Mouse (Mus musculus) forebrain, embryonic 10.5 days (tissue): ENCODE data around the gene Ubr4. TPM values are rescaled to one million over a fixed set of nuclear protein-coding genes. Genes with fewer than 3 reads are reported as not detected.

Experiments
- DNase-seq: peaks from one replicate; pipeline ENCODE4 v3.0.0-alpha.2; 2017; ENCODE audit warnings: low spot score; ENCODE audit errors: extremely low spot score
- H3K27ac ChIP-seq: fragments of 300-500 bp; sonication (generic); 2 replicates; pipeline ENCODE4 v1.5.1; 2016; ENCODE audit warnings: mild to moderate bottlenecking
- H3K27me3 ChIP-seq: fragments of 300-500 bp; sonication (generic); 2 replicates; pipeline ENCODE4 v1.6.1; 2016; ENCODE audit warnings: mild to moderate bottlenecking; ENCODE audit not compliant: poor library complexity, severe bottlenecking
- H3K36me3 ChIP-seq: fragments of 300-500 bp; sonication (generic); replicated peaks from 2 replicates; pipeline ENCODE4 v1.6.1; 2016; ENCODE audit warnings: mild to moderate bottlenecking, moderate library complexity
- H3K4me1 ChIP-seq: fragments of 300-500 bp; sonication (generic); 2 replicates; pipeline ENCODE4 v1.6.1; 2016
- H3K4me3 ChIP-seq: fragments of 300-500 bp; sonication (generic); 2 replicates; pipeline ENCODE4 v1.5.1; 2016; ENCODE audit warnings: mild to moderate bottlenecking, moderate library complexity
- H3K9me3 ChIP-seq: fragments of 300-500 bp; sonication (generic); 2 replicates; pipeline ENCODE4 v1.6.1; 2016; ENCODE audit warnings: mild to moderate bottlenecking, moderate library complexity
- WGBS: fragments of 180-500 bp; shearing (Covaris S2); methylation state at CpG from one replicate; pipeline ENCODE4 v1.1.7; 2016; 5-methylcytosine and 5-hydroxymethylcytosine counted together
- polyA plus RNA-seq: library from polyadenylated mRNA; unstranded; fragments of >200 nt; fragmentation: Nextera tagmentation; extraction: Ambion mirVana; gene quantifications from 2 replicates; pipeline ENCODE4 v1.2.1, GENCODE M21; 2016

The Ubr4 gene
- polyA plus RNA-seq, 1 experiment from 2014 or later: 63.4 TPM

DNA sequence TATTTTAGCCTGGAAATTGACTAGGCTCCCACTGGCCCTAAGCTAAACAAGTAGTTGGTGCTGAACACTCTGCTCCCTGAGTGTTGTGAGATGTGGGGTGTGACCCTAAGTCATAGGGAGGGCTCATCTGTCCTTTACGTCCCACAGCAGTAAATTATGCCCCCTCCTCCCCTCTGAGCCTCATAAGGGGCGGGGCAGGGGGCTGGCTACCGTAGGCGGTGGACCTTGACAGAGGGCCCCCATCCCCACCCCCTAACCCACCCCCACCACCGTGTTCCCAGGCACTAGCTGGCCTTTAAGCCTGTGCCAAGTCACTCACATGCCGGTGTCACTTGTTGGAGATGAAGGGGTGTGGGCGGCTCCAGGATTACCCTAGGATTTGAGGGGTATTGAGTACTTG, 132.1 kb downstream of the Ubr4 start:
- no peak for DNase-seq
- no peaks in the 10 kb centered on the region for H3K27me3 ChIP-seq
- no peak overlapping the region for H3K27ac ChIP-seq
- H3K4me1 ChIP-seq: peaks cover 11% of the 10 kb centered on the region
- H3K9me3 ChIP-seq: no peaks in the 10 kb centered on the region
- no peak overlapping the region for H3K4me3 ChIP-seq
- 92% methylated on average over 7 of the region's 7 CpGs for WGBS
- H3K36me3 ChIP-seq: peaks cover 99% of the 10 kb centered on the region

DNA sequence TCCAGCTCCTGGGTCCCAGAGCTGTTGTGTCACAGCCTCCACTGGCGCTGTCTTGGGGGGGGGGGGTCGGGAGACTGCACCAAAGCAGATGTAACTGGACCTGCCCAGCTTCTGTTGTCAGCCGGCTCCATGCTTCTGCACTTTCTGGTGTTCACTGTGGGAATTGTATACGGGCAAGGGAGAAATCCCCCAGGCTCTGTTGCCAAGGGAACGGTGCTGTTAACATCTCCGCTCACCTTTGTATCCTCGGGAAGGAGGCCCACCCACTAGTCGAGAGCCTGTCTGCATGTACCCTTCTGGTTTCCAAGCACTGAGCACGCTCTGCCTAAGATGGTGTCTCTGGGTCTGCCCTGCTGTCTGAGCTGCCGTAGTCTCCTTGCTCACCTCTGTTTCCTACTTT, 134.7 kb downstream of the Ubr4 start:
- no peak for DNase-seq

DNA sequence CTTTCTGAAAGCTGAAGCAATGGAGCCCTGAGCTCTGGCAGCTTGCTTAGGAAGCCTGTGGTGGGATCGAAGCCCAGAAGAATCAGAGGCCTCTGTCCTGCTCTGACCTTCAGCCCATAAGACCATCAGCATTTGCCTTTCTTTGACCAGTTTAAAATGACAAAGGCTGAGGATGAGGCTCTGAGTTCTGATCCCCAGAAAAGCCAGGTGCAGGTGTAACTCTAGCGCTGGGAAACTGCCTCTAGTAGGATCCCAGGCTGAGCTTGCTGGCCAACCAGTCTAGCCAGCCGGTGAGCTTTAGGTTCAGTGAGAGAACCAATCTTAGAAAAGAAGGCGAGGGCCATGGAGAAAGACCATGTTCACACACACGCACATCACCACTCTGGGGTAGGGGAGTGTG, 135.9 kb downstream of the Ubr4 start:
- no peak for DNase-seq
- H3K36me3 ChIP-seq: peaks cover 91% of the 10 kb centered on the region

More for the DNA sequence above, 134.7 kb downstream of the Ubr4 start:
- H3K27me3 ChIP-seq: no peaks in the 10 kb centered on the region
- peaks cover 99% of the 10 kb centered on the region for H3K36me3 ChIP-seq
- H3K9me3 ChIP-seq: no peaks in the 10 kb centered on the region
- peak overlapping the region; percentile 60 for H3K27ac ChIP-seq
- H3K4me3 ChIP-seq: no peak overlapping the region
- H3K4me1 ChIP-seq: peaks cover 11% of the 10 kb centered on the region
- WGBS: 59% methylated on average over 10 of the region's 10 CpGs

DNA sequence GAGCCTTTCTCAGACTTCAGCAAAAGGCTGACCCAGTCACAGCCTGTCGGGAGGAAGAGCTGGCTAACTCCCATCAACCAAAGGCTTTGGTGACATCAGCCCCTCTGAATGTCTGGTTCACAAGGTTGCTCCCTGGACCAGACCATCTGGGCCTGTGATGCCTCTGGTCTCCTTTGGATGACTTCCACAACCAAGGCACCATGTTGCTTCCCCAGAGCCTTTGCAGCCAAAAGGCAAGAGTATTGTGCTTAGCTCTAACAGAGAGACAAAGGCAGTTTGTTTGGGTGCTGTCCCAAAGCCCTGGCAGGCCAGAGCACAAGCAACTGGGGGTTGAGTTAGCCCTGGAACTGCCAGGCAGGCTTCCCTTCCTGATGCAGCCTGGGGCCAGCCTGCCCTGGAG, 137.5 kb downstream of the Ubr4 start:
- WGBS: 77% methylated on average over 1 of the region's 1 CpGs
- Histone ChIP-seq H3K27ac (no peak overlapping the region), H3K4me1 (peaks cover 11% of the 10 kb centered on the region), H3K27me3 (no peaks in the 10 kb centered on the region), H3K9me3 (no peaks in the 10 kb centered on the region), H3K36me3 (peaks cover 75% of the 10 kb centered on the region), H3K4me3 (no peak overlapping the region)
- DNase-seq: no peak

More for the DNA sequence above, 135.9 kb downstream of the Ubr4 start:
- H3K4me1 ChIP-seq: peaks cover 11% of the 10 kb centered on the region
- H3K9me3 ChIP-seq: no peaks in the 10 kb centered on the region
- H3K4me3 ChIP-seq: no peak overlapping the region
- no peak overlapping the region for H3K27ac ChIP-seq
- H3K27me3 ChIP-seq: no peaks in the 10 kb centered on the region
- WGBS: 93% methylated on average over 5 of the region's 5 CpGs

DNA sequence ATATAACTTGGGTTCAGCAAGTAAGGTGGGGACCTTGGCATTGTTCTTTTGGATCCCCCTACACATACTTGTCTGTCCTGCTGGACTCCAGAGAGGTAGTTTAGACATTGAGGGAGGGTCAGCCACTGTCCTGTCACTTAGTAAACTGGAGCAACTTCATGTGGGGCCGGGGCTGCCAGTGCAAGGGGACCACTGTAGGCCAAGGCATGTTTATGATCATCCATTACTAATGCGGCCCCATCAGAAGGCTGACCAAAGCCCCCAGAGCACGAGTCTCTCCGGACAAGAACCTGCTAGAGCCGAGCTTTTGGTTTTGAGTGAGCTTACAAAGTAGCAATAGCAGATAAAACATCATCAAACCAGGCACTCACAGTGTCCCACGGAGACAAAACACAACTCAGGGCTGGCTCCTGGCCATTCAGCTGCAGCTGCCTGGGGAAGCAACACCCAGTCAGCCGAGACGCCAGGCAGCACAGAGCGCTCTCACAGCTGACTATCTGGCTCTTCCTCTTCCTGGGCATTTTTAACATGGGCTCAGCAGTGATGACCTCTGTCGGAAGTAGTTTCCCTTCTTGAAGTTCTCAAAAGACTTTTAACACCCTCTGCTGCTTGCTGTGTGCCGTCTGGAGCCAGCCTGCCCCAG, 138.1 kb downstream of the Ubr4 start:
- WGBS: 90% methylated on average over 11 of the region's 11 CpGs
- Histone ChIP-seq H3K4me3 (no peak overlapping the region), H3K27ac (no peak overlapping the region), H3K36me3 (peaks cover 69% of the 10 kb centered on the region), H3K27me3 (no peaks in the 10 kb centered on the region), H3K9me3 (no peaks in the 10 kb centered on the region), H3K4me1 (peaks cover 11% of the 10 kb centered on the region)
- DNase-seq: no peak

DNA sequence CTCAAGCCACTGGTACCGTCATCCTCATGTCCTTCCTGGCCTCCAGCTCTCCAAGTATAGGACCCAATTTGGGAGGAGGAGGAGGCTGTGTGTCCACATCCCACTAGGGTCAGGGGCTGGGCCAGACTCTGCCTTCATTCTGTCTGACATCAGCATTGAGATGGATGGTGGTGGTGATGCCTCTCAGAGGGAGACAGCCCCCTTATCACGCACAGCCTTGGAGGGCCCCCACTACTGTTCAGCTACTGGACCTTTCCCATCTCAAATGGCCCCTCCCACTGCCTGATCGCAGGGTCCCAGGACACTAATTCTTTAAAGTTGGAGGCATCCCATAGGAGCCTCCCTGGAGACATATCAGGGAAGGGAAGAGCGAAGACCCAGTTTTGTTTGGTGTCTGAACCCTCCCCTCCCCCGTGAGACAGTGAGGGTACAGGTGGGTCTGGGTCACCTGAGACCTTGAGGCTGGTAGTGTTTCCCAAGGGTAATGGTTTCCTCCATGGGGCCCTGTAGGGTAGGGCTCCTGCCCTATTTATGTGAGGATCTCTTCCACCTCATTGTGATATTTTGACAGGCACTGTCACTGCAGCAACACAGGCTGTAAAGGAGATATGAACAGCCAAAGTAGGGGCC, 139.2 kb downstream of the Ubr4 start:
- Histone ChIP-seq H3K4me1 (peaks cover 8% of the 10 kb centered on the region), H3K36me3 (peaks cover 58% of the 10 kb centered on the region), H3K9me3 (no peaks in the 10 kb centered on the region), H3K27ac (no peak overlapping the region), H3K27me3 (no peaks in the 10 kb centered on the region), H3K4me3 (no peak overlapping the region)
- DNase-seq: no peak
- WGBS: 92% methylated on average over 5 of the region's 5 CpGs

DNA sequence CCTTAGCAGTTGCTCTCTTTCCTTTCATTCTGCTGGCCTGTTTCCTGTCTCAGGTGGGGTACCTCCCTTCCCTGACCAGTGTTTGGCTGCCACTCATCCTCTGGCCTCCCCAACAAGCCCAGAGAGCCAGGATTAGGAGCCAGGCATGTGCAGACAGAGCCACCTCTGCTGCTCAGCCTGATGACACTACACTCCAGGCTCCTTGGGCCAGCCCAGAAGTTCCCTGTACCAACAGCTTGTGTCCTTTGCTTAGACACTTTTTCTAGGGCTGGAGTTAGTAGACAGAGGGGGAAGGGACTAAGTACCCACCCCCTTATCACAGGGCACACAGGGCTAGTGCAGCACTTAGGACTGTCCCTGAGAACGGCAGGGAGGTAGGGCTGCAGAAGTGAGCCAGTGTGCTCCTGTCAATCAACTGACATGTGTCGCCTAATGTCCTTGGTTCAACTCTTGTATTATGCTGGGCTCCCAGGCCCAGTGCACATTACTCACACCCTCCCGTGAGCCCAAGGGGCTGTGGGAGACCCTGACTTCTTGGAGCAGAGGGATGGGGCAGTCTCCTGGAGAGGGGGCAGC, 139.9 kb downstream of the Ubr4 start:
- H3K9me3 ChIP-seq: no peaks in the 10 kb centered on the region
- no peak for DNase-seq
- H3K27me3 ChIP-seq: no peaks in the 10 kb centered on the region
- H3K4me3 ChIP-seq: no peak overlapping the region
- 76% methylated on average over 3 of the region's 3 CpGs for WGBS
- peaks cover under 1% of the 10 kb centered on the region for H3K4me1 ChIP-seq
- peaks cover 52% of the 10 kb centered on the region for H3K36me3 ChIP-seq
- no peak overlapping the region; the same call in 1 of the 2 replicates for H3K27ac ChIP-seq

DNA sequence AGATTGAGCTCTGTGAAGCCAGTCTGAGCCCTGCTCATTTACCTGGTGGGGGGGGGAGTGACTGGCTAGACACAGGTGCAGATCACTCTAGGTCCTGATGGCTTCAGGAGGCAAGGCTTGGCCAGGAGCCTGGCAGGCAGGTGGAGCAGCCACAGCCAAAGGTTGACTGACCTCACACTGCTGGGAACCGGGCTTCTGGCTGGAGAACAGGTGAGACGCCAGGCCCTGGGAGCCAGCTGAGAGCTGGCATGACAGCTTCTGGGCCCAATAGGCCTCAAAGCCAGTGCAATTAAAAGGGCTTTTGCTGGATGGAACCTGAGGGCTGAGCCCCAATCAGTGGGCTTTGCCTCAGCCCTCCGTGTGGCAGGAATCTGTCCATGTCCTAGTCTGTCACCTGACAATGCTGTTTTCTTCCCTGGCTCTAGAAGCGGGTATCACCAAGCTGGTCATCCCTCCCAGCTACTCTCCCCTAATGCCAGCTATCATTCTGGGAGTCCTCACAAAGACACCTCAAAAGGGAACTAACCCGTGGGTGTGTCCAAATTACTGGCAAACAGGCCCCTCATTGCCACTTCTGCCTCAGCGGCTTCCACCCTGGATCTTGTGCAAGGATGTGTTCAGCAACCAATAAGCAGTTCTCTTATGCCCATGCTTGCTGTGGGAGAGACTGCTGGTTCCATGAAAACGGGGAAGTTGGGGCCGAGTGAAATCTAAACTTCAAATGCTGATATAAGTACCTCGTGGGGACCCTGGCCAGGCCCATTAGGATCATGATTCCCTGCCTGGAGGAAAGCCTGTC, 141.0 kb downstream of the Ubr4 start:
- H3K4me1 ChIP-seq: peaks cover 9% of the 10 kb centered on the region
- DNase-seq: no peak
- H3K4me3 ChIP-seq: no peak overlapping the region
- WGBS: 79% methylated on average over 9 of the region's 9 CpGs
- H3K27me3 ChIP-seq: no peaks in the 10 kb centered on the region
- H3K27ac ChIP-seq: 0 out of 2 replicates have a peak overlapping the region, but pooled peaks have one; percentile 30
- H3K36me3 ChIP-seq: peaks cover 41% of the 10 kb centered on the region
- no peaks in the 10 kb centered on the region for H3K9me3 ChIP-seq

DNA sequence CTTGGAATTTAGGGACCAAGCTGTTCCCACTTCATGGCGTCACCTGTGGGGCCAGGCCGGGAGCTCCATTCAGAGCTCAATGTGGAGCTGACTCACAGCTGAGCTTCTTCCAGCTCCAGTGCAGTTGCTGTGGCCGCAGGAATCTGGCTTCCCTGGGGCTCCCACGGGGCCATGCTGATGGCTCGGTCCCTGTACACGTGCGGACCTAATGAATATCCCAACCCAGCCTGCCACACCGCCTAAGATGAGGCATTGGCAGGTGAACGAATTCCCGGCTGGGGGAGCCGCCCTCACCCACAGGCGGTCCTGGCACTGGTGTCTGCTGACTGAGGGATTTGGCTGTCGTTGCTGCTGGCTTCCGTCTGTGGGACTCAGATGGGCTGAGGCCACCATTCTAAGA, 148.4 kb downstream of the Ubr4 start:
- DNase-seq: no peak
- peaks cover 9% of the 10 kb centered on the region for H3K4me1 ChIP-seq
- no peaks in the 10 kb centered on the region for H3K27me3 ChIP-seq
- no peak overlapping the region for H3K4me3 ChIP-seq
- 84% methylated on average over 14 of the region's 14 CpGs for WGBS
- H3K36me3 ChIP-seq: no peaks in the 10 kb centered on the region
- peaks cover 5% of the 10 kb centered on the region for H3K9me3 ChIP-seq
- peak overlapping the region; percentile 1; the same call in 1 of the 2 replicates for H3K27ac ChIP-seq

DNA sequence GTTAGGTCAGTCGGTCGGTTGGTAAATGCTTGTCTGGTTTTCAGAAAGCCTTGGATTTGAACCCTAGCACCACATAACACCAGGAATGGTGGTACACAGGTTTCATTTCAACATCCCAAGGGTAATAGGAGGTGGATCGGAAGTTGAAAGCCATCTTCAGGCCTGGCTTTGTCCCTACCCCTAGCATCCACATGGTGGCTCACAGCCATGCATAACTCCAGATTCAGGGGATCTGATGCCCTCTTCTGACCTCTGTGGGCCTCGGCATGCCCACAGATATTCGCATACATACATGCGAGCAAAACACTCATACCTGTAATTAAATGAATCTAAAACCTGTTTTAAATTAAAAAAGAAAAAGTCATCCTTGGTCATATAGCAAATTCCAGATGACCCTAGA, 149.3 kb downstream of the Ubr4 start:
- H3K4me3 ChIP-seq: no peak overlapping the region
- no peaks in the 10 kb centered on the region for H3K27me3 ChIP-seq
- peaks cover 9% of the 10 kb centered on the region for H3K4me1 ChIP-seq
- H3K27ac ChIP-seq: no peak overlapping the region
- no peaks in the 10 kb centered on the region for H3K36me3 ChIP-seq
- 85% methylated on average over 6 of the region's 6 CpGs for WGBS
- peaks cover 9% of the 10 kb centered on the region for H3K9me3 ChIP-seq
- DNase-seq: no peak

DNA sequence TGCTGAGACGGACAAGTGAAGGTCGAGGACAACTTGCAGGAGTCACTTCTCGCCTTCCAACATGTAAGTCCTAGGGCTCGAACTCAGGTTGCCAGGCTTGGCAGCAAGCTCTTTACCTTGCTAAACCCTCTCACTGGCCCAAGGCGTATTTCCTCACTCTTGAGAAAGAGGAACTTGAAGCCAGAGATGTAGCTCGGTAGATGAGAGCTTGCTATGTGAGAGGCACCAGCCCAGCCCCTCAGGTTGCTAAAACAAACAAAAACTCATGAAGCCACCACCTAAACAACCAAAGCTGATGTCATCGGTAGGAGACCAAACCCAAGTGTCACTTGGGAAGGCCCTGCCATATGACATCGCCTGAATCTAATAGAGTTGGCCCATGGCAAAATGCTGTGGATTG, 151.5 kb downstream of the Ubr4 start:
- WGBS: 86% methylated on average over 8 of the region's 8 CpGs
- peaks cover 9% of the 10 kb centered on the region for H3K9me3 ChIP-seq
- no peak overlapping the region for H3K27ac ChIP-seq
- no peak for DNase-seq
- H3K4me3 ChIP-seq: no peak overlapping the region
- H3K27me3 ChIP-seq: no peaks in the 10 kb centered on the region
- H3K4me1 ChIP-seq: peaks cover 2% of the 10 kb centered on the region
- H3K36me3 ChIP-seq: no peaks in the 10 kb centered on the region

DNA sequence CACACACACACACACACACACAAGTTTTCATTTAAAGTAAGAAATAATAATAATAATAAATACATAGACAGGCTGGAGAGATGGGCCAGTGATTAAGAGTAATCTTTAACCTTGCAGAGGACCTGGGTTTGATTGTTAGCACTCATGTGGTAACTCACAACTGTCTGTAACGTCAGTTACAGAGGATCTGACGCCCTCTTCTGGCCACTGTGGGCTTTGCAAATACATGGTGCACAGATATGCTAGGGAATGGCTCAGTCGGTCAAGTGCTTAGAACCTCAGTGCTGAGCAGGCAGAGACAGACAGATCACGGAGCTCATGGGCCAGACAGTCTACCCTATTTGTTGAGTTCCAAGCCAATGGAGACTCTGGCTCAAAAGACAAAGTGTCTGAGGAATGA, 153.3 kb downstream of the Ubr4 start:
- 80% methylated on average over 4 of the region's 4 CpGs for WGBS
- H3K9me3 ChIP-seq: peaks cover 9% of the 10 kb centered on the region
- no peak overlapping the region for H3K4me3 ChIP-seq
- no peak for DNase-seq
- peaks cover 11% of the 10 kb centered on the region for H3K4me1 ChIP-seq
- no peaks in the 10 kb centered on the region for H3K27me3 ChIP-seq
- H3K36me3 ChIP-seq: no peaks in the 10 kb centered on the region
- H3K27ac ChIP-seq: no peak overlapping the region

DNA sequence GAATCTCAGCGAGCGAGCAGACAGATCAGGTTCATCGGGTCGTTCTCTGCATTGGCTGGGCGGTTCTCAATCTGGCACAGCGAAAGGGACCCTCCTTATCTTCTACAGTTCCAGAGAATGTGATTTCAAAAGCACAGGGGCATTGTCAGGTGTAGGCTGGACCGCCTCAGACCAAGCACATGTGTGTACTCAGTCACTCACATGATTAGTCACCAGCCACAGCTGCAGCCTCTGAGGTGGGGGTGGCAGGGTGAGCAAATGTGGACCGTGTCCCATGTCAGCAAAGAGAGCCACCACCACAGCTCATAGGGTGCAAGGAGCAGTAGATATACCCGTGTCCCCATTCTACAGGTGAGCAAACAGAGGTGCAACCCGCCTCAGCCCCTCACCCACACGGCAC, 154.3 kb downstream of the Ubr4 start:
- WGBS: 93% methylated on average over 11 of the region's 11 CpGs
- Histone ChIP-seq H3K9me3 (peaks cover 9% of the 10 kb centered on the region), H3K36me3 (no peaks in the 10 kb centered on the region), H3K4me1 (peaks cover 11% of the 10 kb centered on the region), H3K4me3 (no peak overlapping the region), H3K27me3 (no peaks in the 10 kb centered on the region), H3K27ac (no peak overlapping the region)
- no peak for DNase-seq
